Mouse (Mus musculus) CD4-positive naive resting alpha-beta T cell, adult 57 days (primary cell): ENCODE data around the gene Flg2. TPM values are rescaled to one million over a fixed set of nuclear protein-coding genes. Genes with fewer than 3 reads are reported as not detected.

Experiments
- total RNA-seq: library from RNA; stranded (reverse); gene quantifications from one replicate; pipeline ENCODE4 v1.2.4, GENCODE M21; 2023

Flg2 gene
- total RNA-seq: not detected

GRCm38 (mm10) chr3:93196978-93197377, at the start of gene Flg2:
Gene Flg2 (plus strand): TSS chr3:93197278.

Other genes starting within 250 kb of the Flg2 start
- gene Lce3d, start 239.9 kb upstream of the Flg2 start, total RNA-seq: not detected
- gene Lce3e, start 230.2 kb upstream of the Flg2 start, total RNA-seq: not detected
- gene Lce3f, start 205.1 kb upstream of the Flg2 start, total RNA-seq: not detected
- gene Crct1, start 181.6 kb upstream of the Flg2 start, total RNA-seq: not detected
- gene Lce1m, start 178.2 kb upstream of the Flg2 start, total RNA-seq: not detected
- not detected for gene Gm4858, start 128.5 kb upstream of the Flg2 start, total RNA-seq
- not detected for gene Crnn, start 52.5 kb upstream of the Flg2 start, total RNA-seq
- not detected for gene Flg, start 76.2 kb downstream of the Flg2 start, total RNA-seq
- gene Hrnr, start 122.5 kb downstream of the Flg2 start, total RNA-seq: not detected
- not detected for gene Rptn, start 196.4 kb downstream of the Flg2 start, total RNA-seq
- not detected for gene Tchh, start 245.1 kb downstream of the Flg2 start, total RNA-seq